22 mouse cellular contexts compared by ENCODE assay signal in genomic region chr4:82588718-82589117, GRCm38 (mm10).
DNase-seq lines count a peak whose midpoint lies in the region; ATAC-seq and TF ChIP-seq lines count a peak whose summit lies in the region.
"Had no signal": no experiment of that assay in that cellular context is flagged by ENCODE, and none has a peak within 500 bp of the region (broad histone marks: within the 10 kb centered on the region; RNA-seq: fewer than 3 reads in every experiment).

No protein-coding gene starts in this region.

- peak; percentile 41 to 57 for DNase-seq in cerebellum, postnatal 14 days
- no peak for DNase-seq in heart, embryonic 10.5 days (ENCODE audit: low spot score)
- DNase-seq in heart, postnatal 36 days: no peak
- peak; percentile 18 for DNase-seq in 3134 (ENCODE audit: extremely low read depth, insufficient read length, low spot score)
- peak; percentile 48 for DNase-seq in brain, embryonic 14.5 days (ENCODE audit: low read depth)
- DNase-seq in liver, postnatal 0 days: no peak
- DNase-seq: B cell, adult 2 months; kidney, adult 11 months; right cerebral cortex, postnatal 4 days; thymus, postnatal 25 days had no signal

- no peak overlapping the region for H3K4me2 ChIP-seq in liver, postnatal 0 days (ENCODE audit: low read depth, low read length)
- H3K4me2 ChIP-seq: kidney, embryonic 15.5 days; limb, embryonic 13.5 days; liver, embryonic 12.5 days; lung, embryonic 14.5 days; midbrain, embryonic 13.5 days; neural tube, embryonic 13.5 days had no signal

- H3K9ac ChIP-seq in liver, postnatal 0 days (replicated peaks): no peak overlapping the region
- H3K9ac ChIP-seq: kidney, embryonic 15.5 days; limb, embryonic 13.5 days; liver, embryonic 12.5 days; lung, embryonic 14.5 days; midbrain, embryonic 13.5 days; neural tube, embryonic 13.5 days had no signal

- no peak overlapping the region for H3K4me3 ChIP-seq in heart, embryonic 10.5 days
- no peak overlapping the region for H3K4me3 ChIP-seq in liver, postnatal 0 days (ENCODE audit: low read depth, low read length)
- H3K4me3 ChIP-seq: embryonic facial prominence, embryonic 10.5 days; heart, adult 2 months; kidney, embryonic 15.5 days; limb, embryonic 13.5 days; liver, embryonic 12.5 days; megakaryocyte, embryonic 14.5 days; midbrain, embryonic 13.5 days; neural tube, embryonic 13.5 days had no signal

- intact Hi-C loops in heart, postnatal 36 days (cut with DNase I): loop anchor here (2.0 kb wide), 2 partner anchors 80 to 1024 kb away; no protein-coding TSS in a partner anchor

- H3K36me3 ChIP-seq in heart, embryonic 10.5 days: no peaks in the 10 kb centered on the region
- H3K36me3 ChIP-seq in liver, postnatal 0 days (replicated peaks; ENCODE audit: insufficient read depth, low read length): no peaks in the 10 kb centered on the region
- H3K36me3 ChIP-seq: embryonic facial prominence, embryonic 10.5 days; G1E; kidney, embryonic 15.5 days; limb, embryonic 13.5 days; liver, embryonic 12.5 days; midbrain, embryonic 13.5 days; neural tube, embryonic 13.5 days had no signal

- TF ChIP-seq POLR2A in brain, embryonic 14.5 days (IDR thresholded peaks at IDR 0.05; ENCODE audit: borderline replicate concordance, extremely low read depth, insufficient read depth, insufficient read length, poor library complexity, severe bottlenecking): no peak

- no peaks in the 10 kb centered on the region for H3K27me3 ChIP-seq in heart, embryonic 10.5 days (ENCODE audit: insufficient read depth, poor library complexity, severe bottlenecking)
- no peaks in the 10 kb centered on the region for H3K27me3 ChIP-seq in liver, postnatal 0 days (ENCODE audit: insufficient read depth, low read length)
- H3K27me3 ChIP-seq: CH12.LX; kidney, embryonic 15.5 days; limb, embryonic 13.5 days; liver, embryonic 12.5 days; megakaryocyte, embryonic 14.5 days; midbrain, embryonic 13.5 days; neural tube, embryonic 13.5 days had no signal

- WGBS in heart, embryonic 10.5 days: 75% methylated on average over 5 of the region's 5 CpGs
- WGBS in liver, postnatal 0 days (ENCODE audit: insufficient replicate concordance): 74% methylated on average over 5 of the region's 5 CpGs

- H3K9me3 ChIP-seq in heart, embryonic 10.5 days: no peaks in the 10 kb centered on the region
- H3K9me3 ChIP-seq in liver, postnatal 0 days (ENCODE audit: low read length): no peaks in the 10 kb centered on the region
- H3K9me3 ChIP-seq: embryonic facial prominence, embryonic 10.5 days; kidney, embryonic 15.5 days; limb, embryonic 13.5 days; liver, embryonic 12.5 days; megakaryocyte, embryonic 14.5 days; midbrain, embryonic 13.5 days; neural tube, embryonic 13.5 days had no signal

- no peak for ATAC-seq in cerebellum, adult (ENCODE audit: insufficient number of reproducible peaks, low FRiP score, low TSS enrichment)
- no peak for ATAC-seq in liver, postnatal 0 days
- ATAC-seq: liver, embryonic 12.5 days had no signal

- H3K27ac ChIP-seq in heart, embryonic 10.5 days: 0 out of 2 replicates have a peak overlapping the region, but pooled peaks have one; percentile 39
- H3K27ac ChIP-seq in liver, postnatal 0 days (ENCODE audit: low read depth): no peak overlapping the region
- H3K27ac ChIP-seq: embryonic facial prominence, embryonic 10.5 days; heart, adult 2 months; kidney, embryonic 15.5 days; limb, embryonic 13.5 days; liver, embryonic 12.5 days; midbrain, embryonic 13.5 days; neural tube, embryonic 13.5 days had no signal

- no peak for TF ChIP-seq EP300 in liver, postnatal 0 days (IDR thresholded peaks at IDR 0.05; ENCODE audit: low read depth)

- no peak for TF ChIP-seq CTCF in brain, embryonic 14.5 days (IDR thresholded peaks at IDR 0.05; ENCODE audit: borderline replicate concordance, extremely low read depth, insufficient read depth, insufficient read length)
- TF ChIP-seq CTCF in liver, postnatal 0 days (IDR thresholded peaks at IDR 0.05; ENCODE audit: low read depth): no peak

- peaks cover 22% of the 10 kb centered on the region for H3K4me1 ChIP-seq in heart, embryonic 10.5 days
- no peaks in the 10 kb centered on the region for H3K4me1 ChIP-seq in liver, postnatal 0 days (ENCODE audit: insufficient read depth)
- H3K4me1 ChIP-seq: kidney, embryonic 15.5 days; liver, embryonic 12.5 days; megakaryocyte, embryonic 14.5 days had no signal

Comparison
In these comparisons a context has a peak if more than half of its experiments do, and no peak if none do; other contexts are left out.
1. DNase-seq: peak in cerebellum, postnatal 14 days (2 of 2), 3134 (single experiment) and brain, embryonic 14.5 days (single experiment); none in heart, embryonic 10.5 days (single experiment), heart, postnatal 36 days (0 of 2) and liver, postnatal 0 days (single experiment).